Mouse (Mus musculus) hindbrain, postnatal 0 days (tissue): ENCODE measurements at regions not wholly inside any gene's neighbourhood (a gene's known extent, or its start where the extent isn't known, plus 50 kb on each side); places are given as distances from the start of the nearest gene placed in this dataset.
"Not testable (repeated sequence)": the region's sequence is repeated elsewhere in the genome, so short reads cannot be mapped to it uniquely, and the experiment has no call there.

Experiments
- ATAC-seq: fragments of 200-750 bp; cut with Nextera tagmentation; 2 replicates; pipeline ENCODE4 v1.8.0; 2017; ENCODE audit warnings: mild to moderate bottlenecking, moderate TSS enrichment, moderate library complexity
- DNase-seq: peaks from one replicate; pipeline ENCODE4 v3.0.0-alpha.2; 2015; ENCODE audit warnings: low spot score
- H3K27ac ChIP-seq: fragments of 300-500 bp; sonication (generic); 2 replicates; pipeline ENCODE4 v1.5.1; 2014; ENCODE audit warnings: mild to moderate bottlenecking
- H3K27me3 ChIP-seq: fragments of 300-500 bp; sonication (generic); 2 replicates; pipeline ENCODE4 v1.6.1; 2014; ENCODE audit warnings: low read length, mixed read lengths; ENCODE audit not compliant: insufficient read depth
- H3K36me3 ChIP-seq: fragments of 300-500 bp; sonication (generic); 2 replicates; pipeline ENCODE4 v1.6.1; 2014; ENCODE audit warnings: low read length, mixed read lengths; ENCODE audit not compliant: insufficient read depth
- H3K4me1 ChIP-seq: fragments of 300-500 bp; sonication (generic); 2 replicates; pipeline ENCODE4 v1.6.1; 2014; ENCODE audit warnings: antibody characterized with exemption, low read length, mixed read lengths; ENCODE audit not compliant: insufficient read depth
- H3K4me2 ChIP-seq: fragments of 300-500 bp; sonication (generic); 2 replicates; pipeline ENCODE4 v1.6.1; 2014; ENCODE audit warnings: low read depth, mild to moderate bottlenecking, low read length, moderate library complexity, mixed read lengths
- H3K4me3 ChIP-seq: fragments of 300-500 bp; sonication (generic); 2 replicates; pipeline ENCODE4 v1.5.1; 2014; ENCODE audit warnings: low read length
- H3K9ac ChIP-seq: fragments of 300-500 bp; sonication (generic); replicated peaks from 2 replicates; pipeline ENCODE4 v1.6.1; 2014; ENCODE audit warnings: mild to moderate bottlenecking, low read length, moderate library complexity, mixed read lengths
- H3K9me3 ChIP-seq: fragments of 300-500 bp; sonication (generic); 2 replicates; pipeline ENCODE4 v1.6.1; 2016; ENCODE audit warnings: low read length, mixed read lengths
- CTCF ChIP-seq: IDR thresholded peaks from 2 replicates; pipeline ENCODE4 v1.5.1; 2016; ENCODE audit warnings: antibody characterized with exemption, control low read depth, low read depth
- WGBS: fragments of 180-500 bp; shearing (Covaris S2); extraction: QIAGEN DNeasy Blood & Tissue Kit; methylation state at CpG from one replicate; pipeline ENCODE4 v1.1.7; 2014; 5-methylcytosine and 5-hydroxymethylcytosine counted together

- Histone ChIP-seq H3K27ac (no peak overlapping the region), H3K4me3 (no peak overlapping the region), H3K9ac (no peak overlapping the region), H3K9me3 (no peaks in the 10 kb centered on the region), H3K27me3 (no peaks in the 10 kb centered on the region), H3K4me1 (no peaks in the 10 kb centered on the region), H3K4me2 (no peak overlapping the region), H3K36me3 (no peaks in the 10 kb centered on the region)
- 75% methylated on average over 4 of the region's 4 CpGs for WGBS
- ATAC-seq (no peak), DNase-seq (no peak)
- no peak for TF ChIP-seq CTCF
Measured at GRCm38 (mm10) chr12:48387724-48388123, 994.7 kb upstream of the Foxg1 start.

- H3K27me3 ChIP-seq: no peaks in the 10 kb centered on the region
- no peaks in the 10 kb centered on the region for H3K4me1 ChIP-seq
- no peak overlapping the region for H3K9ac ChIP-seq
- no peak for ATAC-seq
- 41% methylated on average over 5 of the region's 5 CpGs for whole genome bisulfite sequencing
- no peaks in the 10 kb centered on the region for H3K9me3 ChIP-seq
- no peaks in the 10 kb centered on the region for H3K36me3 ChIP-seq
- H3K27ac ChIP-seq: no peak overlapping the region
- peak; percentile 5 for DNase-seq
- no peak for TF ChIP-seq CTCF
- H3K4me2 ChIP-seq: no peak overlapping the region
- no peak overlapping the region for H3K4me3 ChIP-seq
Measured at GRCm38 (mm10) chr12:48388192-48388812, 994.2 kb upstream of the Foxg1 start.

DNA sequence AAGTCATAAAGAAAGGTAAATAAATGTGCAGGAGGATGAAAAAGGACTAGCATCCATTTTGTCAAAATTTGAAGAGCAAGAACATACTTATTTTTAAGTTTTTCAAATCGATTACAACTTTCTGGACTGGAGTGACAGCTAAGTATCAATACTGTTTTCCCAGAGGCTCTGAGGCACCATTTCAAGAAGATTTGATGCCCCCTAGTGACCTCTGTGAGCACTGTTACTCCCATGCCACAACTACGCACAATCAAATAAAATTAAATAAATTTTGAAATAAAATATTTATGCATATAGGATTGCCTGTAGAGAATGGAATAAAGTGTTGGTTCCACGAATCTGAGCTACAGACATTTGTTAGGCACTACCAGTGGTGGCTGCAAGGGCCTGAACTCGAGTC lies 991.5 kb upstream of the Foxg1 start:
- Histone ChIP-seq H3K27ac (no peak overlapping the region), H3K9me3 (no peaks in the 10 kb centered on the region), H3K27me3 (no peaks in the 10 kb centered on the region), H3K36me3 (no peaks in the 10 kb centered on the region), H3K4me3 (no peak overlapping the region), H3K4me2 (no peak overlapping the region), H3K4me1 (no peaks in the 10 kb centered on the region), H3K9ac (no peak overlapping the region)
- 62% methylated on average over 4 of the region's 4 CpGs for WGBS
- no peak for ATAC-seq
- peak; percentile 48 for DNase-seq
- TF ChIP-seq CTCF: peak; percentile 35

- H3K27ac ChIP-seq: no peak overlapping the region
- DNase-seq: no peak
- no peaks in the 10 kb centered on the region for H3K9me3 ChIP-seq
- WGBS: 77% methylated on average over 4 of the region's 4 CpGs
- TF ChIP-seq CTCF: no peak
- no peaks in the 10 kb centered on the region for H3K36me3 ChIP-seq
- no peak overlapping the region for H3K4me3 ChIP-seq
- no peak for ATAC-seq
- no peak overlapping the region for H3K9ac ChIP-seq
- H3K4me1 ChIP-seq: no peaks in the 10 kb centered on the region
- H3K4me2 ChIP-seq: no peak overlapping the region
- H3K27me3 ChIP-seq: no peaks in the 10 kb centered on the region
Measured at GRCm38 (mm10) chr12:48439333-48440046, 943.0 kb upstream of the Foxg1 start.

- not testable (repeated sequence) for H3K27me3 ChIP-seq, H3K36me3 ChIP-seq, H3K9me3 ChIP-seq, H3K27ac ChIP-seq, H3K4me2 ChIP-seq, H3K4me3 ChIP-seq, H3K4me1 ChIP-seq, DNase-seq, ATAC-seq, H3K9ac ChIP-seq
- WGBS: 75% methylated on average over 3 of the region's 3 CpGs
Measured at GRCm38 (mm10) chr12:48448719-48449118, 933.7 kb upstream of the Foxg1 start.

DNA sequence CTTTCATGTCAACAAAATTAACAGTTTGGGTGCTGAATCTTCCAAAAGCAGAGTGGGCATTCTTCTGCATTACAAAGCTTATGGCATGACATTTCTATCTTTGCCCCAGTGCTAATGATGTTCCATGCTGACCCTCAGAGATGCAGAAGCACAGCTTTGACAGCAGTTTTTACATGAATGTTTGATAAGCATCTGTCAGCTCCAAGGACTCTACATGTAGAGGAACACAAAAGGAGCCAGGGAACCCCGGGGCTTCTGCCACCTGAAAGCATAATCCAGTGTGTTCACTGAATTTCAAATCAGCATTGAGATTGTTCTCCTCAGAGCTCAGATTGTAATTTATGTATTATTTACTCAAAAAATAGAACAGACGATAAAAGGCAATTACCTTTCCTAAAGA lies 920.1 kb upstream of the Foxg1 start:
- H3K9me3 ChIP-seq: no peaks in the 10 kb centered on the region
- no peak overlapping the region for H3K27ac ChIP-seq
- DNase-seq: no peak
- TF ChIP-seq CTCF: no peak
- H3K4me2 ChIP-seq: no peak overlapping the region
- H3K27me3 ChIP-seq: no peaks in the 10 kb centered on the region
- WGBS: 44% methylated on average over 2 of the region's 2 CpGs
- H3K4me1 ChIP-seq: no peaks in the 10 kb centered on the region
- H3K9ac ChIP-seq: no peak overlapping the region
- no peak overlapping the region for H3K4me3 ChIP-seq
- H3K36me3 ChIP-seq: no peaks in the 10 kb centered on the region
- no peak for ATAC-seq

- 63% methylated on average over 3 of the region's 3 CpGs for WGBS
- Histone ChIP-seq H3K9me3 (no peaks in the 10 kb centered on the region), H3K4me2 (no peak overlapping the region)
Measured at GRCm38 (mm10) chr12:48500735-48501134, 881.7 kb upstream of the Foxg1 start.

More at GRCm38 (mm10) chr12:48500735-48501134, 881.7 kb upstream of the Foxg1 start:
- Histone ChIP-seq H3K9ac (no peak overlapping the region), H3K4me1 (no peaks in the 10 kb centered on the region), H3K36me3 (no peaks in the 10 kb centered on the region), H3K27ac (no peak overlapping the region), H3K4me3 (no peak overlapping the region), H3K27me3 (no peaks in the 10 kb centered on the region)
- ATAC-seq (no peak), DNase-seq (peak; percentile 8)
- TF ChIP-seq CTCF: no peak
